Mouse (Mus musculus) limb, embryonic 11.5 days (tissue): Measurements from ENCODE around the gene Tpst1. TPM values are rescaled to one million over a fixed set of nuclear protein-coding genes. Genes with fewer than 3 reads are reported as not detected.

Source experiments
- ATAC-seq: fragments of 200-750 bp; cut with Nextera tagmentation; 2 replicates; pipeline ENCODE4 v1.8.0; 2017; ENCODE audit warnings: low read depth; ENCODE audit not compliant: insufficient number of reproducible peaks, low FRiP score, low TSS enrichment
- DNase-seq: peaks from one replicate; pipeline ENCODE4 v3.0.0-alpha.2; 2015; ENCODE audit warnings: low spot score
- H3K27ac ChIP-seq: fragments of 300-500 bp; sonication (generic); replicated peaks from 2 replicates; pipeline ENCODE4 v1.5.1; 2014; ENCODE audit warnings: low read depth, mild to moderate bottlenecking, low read length
- H3K27me3 ChIP-seq: fragments of 300-500 bp; sonication (generic); 2 replicates; pipeline ENCODE4 v1.6.1; 2014; ENCODE audit warnings: mild to moderate bottlenecking, low read length, mixed read lengths; ENCODE audit not compliant: control insufficient read depth, insufficient read depth
- H3K36me3 ChIP-seq: fragments of 300-500 bp; sonication (generic); 2 replicates; pipeline ENCODE4 v1.6.1; 2014; ENCODE audit warnings: mild to moderate bottlenecking, low read length, moderate library complexity, mixed read lengths; ENCODE audit not compliant: control insufficient read depth, insufficient read depth
- H3K4me1 ChIP-seq: fragments of 300-500 bp; sonication (generic); 2 replicates; pipeline ENCODE4 v1.6.1; 2014; ENCODE audit warnings: low read length, mixed read lengths; ENCODE audit not compliant: control insufficient read depth, insufficient read depth
- H3K4me2 ChIP-seq: fragments of 300-500 bp; sonication (generic); 2 replicates; pipeline ENCODE4 v1.6.1; 2014; ENCODE audit warnings: low read depth, mild to moderate bottlenecking, moderate library complexity; ENCODE audit not compliant: severe bottlenecking
- H3K4me3 ChIP-seq: fragments of 300-500 bp; sonication (generic); 2 replicates; pipeline ENCODE4 v1.5.1; 2014; ENCODE audit warnings: low read depth, low read length
- H3K9ac ChIP-seq: fragments of 300-500 bp; sonication (generic); 2 replicates; pipeline ENCODE4 v1.6.1; 2014; ENCODE audit warnings: mild to moderate bottlenecking, low read length
- H3K9me3 ChIP-seq: fragments of 300-500 bp; sonication (generic); 2 replicates; pipeline ENCODE4 v1.6.1; 2016; ENCODE audit warnings: low read length; ENCODE audit not compliant: control insufficient read depth
- WGBS: fragments of 180-500 bp; shearing (Covaris S2); extraction: QIAGEN DNeasy Blood & Tissue Kit; methylation state at CpG from one replicate; pipeline ENCODE4 v1.1.7; 2014; 5-methylcytosine and 5-hydroxymethylcytosine counted together
- polyA plus RNA-seq: library from polyadenylated mRNA; unstranded; fragments of >200 nt; fragmentation: Nextera tagmentation; extraction: Ambion mirVana; gene quantifications from 2 replicates; pipeline ENCODE4 v1.2.1, GENCODE M21; 2014

Tpst1 gene
- polyA plus RNA-seq, 1 experiment from 2014 or later: 73.0 TPM

GRCm38 (mm10) chr5:130048786-130049520 is 24.2 kb upstream of the Tpst1 start:
- peaks cover 12% of the 10 kb centered on the region for H3K36me3 ChIP-seq
- no peak overlapping the region for H3K27ac ChIP-seq
- no peaks in the 10 kb centered on the region for H3K27me3 ChIP-seq
- ATAC-seq (no peak), DNase-seq (no peak)
- WGBS: 92% methylated on average over 15 of the region's 15 CpGs
- H3K9me3 ChIP-seq: no peaks in the 10 kb centered on the region
- no peaks in the 10 kb centered on the region for H3K4me1 ChIP-seq
- no peak overlapping the region for H3K4me2 ChIP-seq
- H3K4me3 ChIP-seq: no peak overlapping the region
- H3K9ac ChIP-seq: no peak overlapping the region

- no peak for ATAC-seq
- no peaks in the 10 kb centered on the region for H3K9me3 ChIP-seq
- H3K27me3 ChIP-seq: no peaks in the 10 kb centered on the region
- peaks cover 12% of the 10 kb centered on the region for H3K36me3 ChIP-seq
- H3K4me3 ChIP-seq: no peak overlapping the region
- 73% methylated on average over 6 of the region's 6 CpGs for WGBS
- no peak overlapping the region for H3K4me2 ChIP-seq
- no peak overlapping the region for H3K9ac ChIP-seq
- no peak for DNase-seq
- no peak overlapping the region for H3K27ac ChIP-seq
- no peaks in the 10 kb centered on the region for H3K4me1 ChIP-seq
These were observed 22.7 kb upstream of the Tpst1 start for GRCm38 (mm10) chr5:130050416-130050815.

- no peak overlapping the region for H3K4me2 ChIP-seq
- no peak for DNase-seq
- no peak for ATAC-seq
- no peak overlapping the region for H3K27ac ChIP-seq
- no peaks in the 10 kb centered on the region for H3K27me3 ChIP-seq
- H3K4me3 ChIP-seq: no peak overlapping the region
- 88% methylated on average over 15 of the region's 15 CpGs for WGBS
- H3K9me3 ChIP-seq: no peaks in the 10 kb centered on the region
- H3K36me3 ChIP-seq: peaks cover 12% of the 10 kb centered on the region
- no peak overlapping the region for H3K9ac ChIP-seq
- no peaks in the 10 kb centered on the region for H3K4me1 ChIP-seq
These were observed 21.9 kb upstream of the Tpst1 start for GRCm38 (mm10) chr5:130051073-130051860.

- ATAC-seq (no peak), DNase-seq (no peak)
- Histone ChIP-seq H3K27me3 (no peaks in the 10 kb centered on the region), H3K36me3 (peaks cover 4% of the 10 kb centered on the region; the same call in 1 of the 2 replicates), H3K4me3 (no peak overlapping the region), H3K4me1 (no peaks in the 10 kb centered on the region), H3K27ac (no peak overlapping the region), H3K9ac (no peak overlapping the region), H3K9me3 (no peaks in the 10 kb centered on the region), H3K4me2 (no peak overlapping the region)
- 84% methylated on average over 5 of the region's 5 CpGs for whole genome bisulfite sequencing
These were observed 20.6 kb upstream of the Tpst1 start for GRCm38 (mm10) chr5:130052510-130052909.

- 92% methylated on average over 6 of the region's 6 CpGs for WGBS
- H3K27ac ChIP-seq: no peak overlapping the region
- no peaks in the 10 kb centered on the region for H3K4me1 ChIP-seq
- peaks cover 6% of the 10 kb centered on the region; the same call in 1 of the 2 replicates for H3K36me3 ChIP-seq
- DNase-seq: no peak
- H3K9ac ChIP-seq: no peak overlapping the region
- H3K9me3 ChIP-seq: no peaks in the 10 kb centered on the region
- no peak overlapping the region for H3K4me2 ChIP-seq
- no peak overlapping the region for H3K4me3 ChIP-seq
- no peak for ATAC-seq
- H3K27me3 ChIP-seq: no peaks in the 10 kb centered on the region
These were observed 20.2 kb upstream of the Tpst1 start for GRCm38 (mm10) chr5:130052955-130053354.

- Histone ChIP-seq H3K36me3 (peaks cover 6% of the 10 kb centered on the region; the same call in 1 of the 2 replicates), H3K4me2 (no peak overlapping the region), H3K9ac (no peak overlapping the region), H3K9me3 (no peaks in the 10 kb centered on the region), H3K27me3 (no peaks in the 10 kb centered on the region), H3K27ac (no peak overlapping the region), H3K4me1 (no peaks in the 10 kb centered on the region), H3K4me3 (no peak overlapping the region)
- WGBS: 90% methylated on average over 4 of the region's 4 CpGs
- ATAC-seq: no peak
- DNase-seq: no peak
These were observed 17.4 kb upstream of the Tpst1 start for GRCm38 (mm10) chr5:130055688-130056087.

- Histone ChIP-seq H3K9me3 (no peaks in the 10 kb centered on the region), H3K4me2 (no peak overlapping the region), H3K4me1 (no peaks in the 10 kb centered on the region), H3K4me3 (no peak overlapping the region), H3K27ac (no peak overlapping the region), H3K36me3 (peaks cover 6% of the 10 kb centered on the region; the same call in 1 of the 2 replicates), H3K27me3 (no peaks in the 10 kb centered on the region), H3K9ac (no peak overlapping the region)
- no peak for ATAC-seq
- 93% methylated on average over 2 of the region's 2 CpGs for WGBS
- no peak for DNase-seq
These were observed 16.8 kb upstream of the Tpst1 start for GRCm38 (mm10) chr5:130056303-130056702.

- no peak overlapping the region for H3K9ac ChIP-seq
- WGBS: 84% methylated on average over 12 of the region's 12 CpGs
- no peaks in the 10 kb centered on the region for H3K9me3 ChIP-seq
- H3K27ac ChIP-seq: no peak overlapping the region
- no peak for DNase-seq
- peaks cover 6% of the 10 kb centered on the region; the same call in 1 of the 2 replicates for H3K36me3 ChIP-seq
- H3K4me2 ChIP-seq: no peak overlapping the region
- no peak for ATAC-seq
- H3K4me1 ChIP-seq: no peaks in the 10 kb centered on the region
- no peaks in the 10 kb centered on the region for H3K27me3 ChIP-seq
- H3K4me3 ChIP-seq: no peak overlapping the region
These were observed 13.5 kb upstream of the Tpst1 start for GRCm38 (mm10) chr5:130059413-130060328.
